Mouse (Mus musculus) ES-E14 (cell line): Measurements from ENCODE around the gene Pak4.

Experiments
- HCFC1 ChIP-seq: IDR thresholded peaks from 2 replicates; pipeline ENCODE4 v1.6.1; 2012; ENCODE audit warnings: low read length, inconsistent platforms, borderline replicate concordance; ENCODE audit not compliant: insufficient read depth
- ZNF384 ChIP-seq: IDR thresholded peaks from 2 replicates; pipeline ENCODE4 v1.6.1; 2012; ENCODE audit warnings: low read depth, low read length, inconsistent platforms

- TF ChIP-seq ZNF384 (no peak), HCFC1 (no peak)
Observed at GRCm38 (mm10) chr7:28570982-28571682, 26.9 kb downstream of the Pak4 start.
